Mouse (Mus musculus) cerebellum, adult 2 months (tissue): ENCODE measurements around the gene Dennd2a.

Source experiments
- CTCF ChIP-seq: fragments of 200-500 bp; IDR thresholded peaks from 2 replicates; pipeline ENCODE4 v1.5.1; 2011; ENCODE audit warnings: low read depth, mild to moderate bottlenecking, control low read depth, low read length, moderate library complexity, borderline replicate concordance; ENCODE audit not compliant: insufficient read depth
- POLR2A ChIP-seq: fragments of 200-500 bp; IDR thresholded peaks from 2 replicates; pipeline ENCODE4 v1.6.1; 2011; ENCODE audit warnings: low read length, control low read depth, borderline replicate concordance; ENCODE audit not compliant: insufficient read depth

GRCm38 (mm10) chr6:39592401-39593214, 34.9 kb upstream of the Dennd2a start, which contains the start of gene Ndufb2:
- TF ChIP-seq POLR2A: peak; percentile 85; the same call in 1 of the 2 replicates
- no peak for TF ChIP-seq CTCF
